Mouse (Mus musculus): ENCODE measurements around the gene Asf1b. TPM values are rescaled to one million over a fixed set of nuclear protein-coding genes. Genes with fewer than 3 reads are reported as not detected.

The Asf1b gene
- total RNA-seq, 2 experiments from 2014 or later: 1.1 to 1.7 TPM

GRCm38 (mm10) chr8:84010625-84011611 lies 55.6 kb downstream of the Asf1b start:
- peak; percentile 51 for DNase-seq (ENCODE audit: low spot score)
- intact Hi-C loops (cut with DNase I): loop anchor here (5.0 kb wide), 1 partner anchor 61 kb away; no protein-coding TSS in a partner anchor

DNA sequence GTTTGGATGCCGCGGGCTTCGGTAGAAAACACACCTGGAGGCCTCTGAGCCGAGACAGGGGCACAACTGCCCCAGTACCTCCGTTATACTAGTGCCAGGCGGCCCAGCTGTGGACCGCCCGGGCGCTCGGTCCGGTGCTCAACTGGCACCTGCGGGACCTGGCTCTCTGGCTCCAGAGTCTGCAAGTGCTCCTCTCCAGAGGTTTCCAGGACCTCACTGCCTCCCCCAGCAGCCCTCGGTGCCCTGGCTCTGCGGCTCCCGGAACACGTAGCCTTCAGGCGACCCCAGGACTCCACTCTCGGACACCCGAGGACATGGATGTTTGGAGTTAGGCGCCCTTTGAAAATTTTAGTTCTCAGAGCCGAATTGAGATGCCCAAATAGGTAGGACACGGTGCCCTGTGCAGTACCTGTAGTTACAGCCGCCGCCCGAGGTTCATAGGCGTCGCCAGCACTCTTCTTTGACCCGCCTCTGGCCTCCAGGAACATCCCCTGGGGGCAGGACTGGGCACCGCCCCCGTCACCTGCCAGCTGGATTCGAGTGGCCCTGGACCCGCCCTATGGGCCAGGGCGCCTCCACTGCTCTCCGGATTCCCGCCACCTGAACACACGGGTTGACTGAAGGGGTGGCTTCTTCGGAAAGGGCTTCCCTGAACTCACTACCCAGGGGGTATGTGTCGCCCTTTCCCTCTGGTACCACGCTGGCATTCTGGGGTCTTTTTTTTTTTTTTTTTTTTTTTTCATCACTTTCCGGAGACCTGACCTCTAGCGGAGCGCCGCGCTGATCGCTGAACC lies 56.6 kb downstream of the Asf1b start, which contains the start of gene 2210011C24Rik:
Gene 2210011C24Rik (minus strand): TSS at position 467 of the 794 bp plus-strand sequence.
- no peak for DNase-seq (ENCODE audit: low spot score)
- intact Hi-C loops (cut with DNase I): loop anchor here (5.0 kb wide), 1 partner anchor 60 kb away; no protein-coding TSS in a partner anchor

GRCm38 (mm10) chr8:84012499-84013165 lies 57.3 kb downstream of the Asf1b start:
- intact Hi-C loops (cut with DNase I): loop anchor here (5.0 kb wide), 1 partner anchor 60 kb away; no protein-coding TSS in a partner anchor
- DNase-seq (ENCODE audit: low spot score): no peak

- intact Hi-C loops (cut with DNase I): no loop called here
- no peak for DNase-seq (ENCODE audit: low spot score)
These were observed 60.5 kb downstream of the Asf1b start for GRCm38 (mm10) chr8:84015833-84016232.

GRCm38 (mm10) chr8:84019738-84020137 lies 64.4 kb downstream of the Asf1b start:
- DNase-seq (ENCODE audit: low spot score): no peak
- intact Hi-C loops (cut with DNase I): no loop called here

Small RNAs within 50 kb of the gene (microRNA-seq; reads per million reads assigned to microRNA genes)
- gene Gm44330 (not detected), gene Gm44450 (not detected), gene Mir1199 (5.8 reads per million, percentile 16 among the genes with 10 or more reads in this experiment), gene Mir8111 (5.3 reads per million, percentile 14 among the genes with 10 or more reads in this experiment)

Other genes with a start within 250 kb of the Asf1b start
- 10 to 100 TPM; 20.0 to 21.6 TPM for gene Ddx39, start 240.3 kb upstream of the Asf1b start, total RNA-seq (2021)
- 10 to 100 TPM; 39.4 to 56.9 TPM for gene Adgre5, start 214.2 kb upstream of the Asf1b start, total RNA-seq (2021)
- gene Adgrl1, start 55.4 kb upstream of the Asf1b start, total RNA-seq (2021): 10 to 100 TPM; 12.7 to 17.8 TPM
- gene Gm10644, start 302 bp upstream of the Asf1b start, total RNA-seq (2021): under 1 TPM; 0.61 to 0.70 TPM
- 100 to 1,000 TPM; 353 to 360 TPM for gene Prkaca, start 17.5 kb downstream of the Asf1b start, total RNA-seq (2021)
- 10 to 100 TPM; 27.4 to 30.9 TPM for gene Samd1, start 42.2 kb downstream of the Asf1b start, total RNA-seq (2021)
- under 1 TPM in 1 of 2 experiments, not detected in 1; 0.26 TPM for gene 1700067K01Rik, start 46.0 kb downstream of the Asf1b start, total RNA-seq (2021)
- 1 to 10 TPM; 2.8 to 3.1 TPM for gene 2210011C24Rik, start 56.7 kb downstream of the Asf1b start, total RNA-seq (2021)
- gene Palm3, start 66.0 kb downstream of the Asf1b start, total RNA-seq (2021): under 1 TPM; 0.28 to 0.36 TPM
- 1 to 10 TPM; 4.0 to 4.2 TPM for gene Il27ra, start 87.1 kb downstream of the Asf1b start, total RNA-seq (2021)
- not detected for gene Rln3, start 89.5 kb downstream of the Asf1b start, total RNA-seq (2021)
- 1 to 10 TPM; 3.2 to 3.3 TPM for gene Gm10643, start 109.6 kb downstream of the Asf1b start, total RNA-seq (2021)
- gene Rfx1, start 111.3 kb downstream of the Asf1b start, total RNA-seq (2021): 1 to 10 TPM; 8.5 to 9.7 TPM
- gene Dcaf15, start 149.3 kb downstream of the Asf1b start, total RNA-seq (2021): 1 to 10 TPM; 5.9 to 7.2 TPM
- gene Podnl1, start 170.5 kb downstream of the Asf1b start, total RNA-seq (2021): not detected
- gene Cc2d1a, start 192.4 kb downstream of the Asf1b start, total RNA-seq (2021): 10 to 100 TPM; 10.3 to 11.8 TPM
- gene 4930432K21Rik, start 192.5 kb downstream of the Asf1b start, total RNA-seq (2021): under 1 TPM; 0.10 to 0.28 TPM
- 1 to 10 TPM in 1 of 2 experiments, under 1 TPM in 1; 0.73 to 1.4 TPM for gene Nanos3, start 229.7 kb downstream of the Asf1b start, total RNA-seq (2021)

All from heart, postnatal 25 days (tissue).